Mouse (Mus musculus) CH12.LX (cell line): ENCODE measurements around the gene Gpx4.

Experiments
- CTCF ChIP-seq, 2 experiments: IDR thresholded peaks in 1 of 2; conservative IDR thresholded peaks in 1 of 2; 2 replicates each; pipeline ENCODE4 v1.5.1; 2011 to 2012; ENCODE audit warnings: low read depth in 2 of 2, low read length in 2 of 2, improper control_type of control experiment in 1 of 2, inconsistent platforms in 1 of 2, mild to moderate bottlenecking in 1 of 2, moderate library complexity in 1 of 2
- MXI1 ChIP-seq: IDR thresholded peaks from 2 replicates; pipeline ENCODE4 v1.6.1; 2011; ENCODE audit warnings: mild to moderate bottlenecking, low read depth, low read length, improper control_type of control experiment
- MYC ChIP-seq: IDR thresholded peaks from 2 replicates; pipeline ENCODE4 v1.6.1; 2011; ENCODE audit warnings: low read depth, mild to moderate bottlenecking, improper control_type of control experiment, low read length
- NELFE ChIP-seq: IDR thresholded peaks from 2 replicates; pipeline ENCODE4 v1.6.1; 2011; ENCODE audit warnings: low read depth, low read length, improper control_type of control experiment
- POLR2A ChIP-seq: IDR thresholded peaks from 2 replicates; pipeline ENCODE4 v1.6.1; 2011; ENCODE audit warnings: low read depth, mild to moderate bottlenecking, improper control_type of control experiment, low read length
- RCOR1 ChIP-seq: conservative IDR thresholded peaks from 2 replicates; pipeline ENCODE4 v1.6.1; 2012; ENCODE audit warnings: low read depth, mild to moderate bottlenecking, inconsistent platforms, low read length, improper control_type of control experiment
- UBTF ChIP-seq: IDR thresholded peaks from 2 replicates; pipeline ENCODE4 v1.6.1; 2012; ENCODE audit warnings: low read depth, mild to moderate bottlenecking, inconsistent platforms, low read length, improper control_type of control experiment, moderate library complexity
- USF1 ChIP-seq: IDR thresholded peaks from 2 replicates; pipeline ENCODE4 v1.6.1; 2014; ENCODE audit warnings: low read depth, mild to moderate bottlenecking, inconsistent platforms, low read length, improper control_type of control experiment
- ZKSCAN1 ChIP-seq: IDR thresholded peaks from 2 replicates; pipeline ENCODE4 v1.6.1; 2012; ENCODE audit warnings: low read depth, inconsistent platforms, low read length, improper control_type of control experiment, borderline replicate concordance

DNA sequence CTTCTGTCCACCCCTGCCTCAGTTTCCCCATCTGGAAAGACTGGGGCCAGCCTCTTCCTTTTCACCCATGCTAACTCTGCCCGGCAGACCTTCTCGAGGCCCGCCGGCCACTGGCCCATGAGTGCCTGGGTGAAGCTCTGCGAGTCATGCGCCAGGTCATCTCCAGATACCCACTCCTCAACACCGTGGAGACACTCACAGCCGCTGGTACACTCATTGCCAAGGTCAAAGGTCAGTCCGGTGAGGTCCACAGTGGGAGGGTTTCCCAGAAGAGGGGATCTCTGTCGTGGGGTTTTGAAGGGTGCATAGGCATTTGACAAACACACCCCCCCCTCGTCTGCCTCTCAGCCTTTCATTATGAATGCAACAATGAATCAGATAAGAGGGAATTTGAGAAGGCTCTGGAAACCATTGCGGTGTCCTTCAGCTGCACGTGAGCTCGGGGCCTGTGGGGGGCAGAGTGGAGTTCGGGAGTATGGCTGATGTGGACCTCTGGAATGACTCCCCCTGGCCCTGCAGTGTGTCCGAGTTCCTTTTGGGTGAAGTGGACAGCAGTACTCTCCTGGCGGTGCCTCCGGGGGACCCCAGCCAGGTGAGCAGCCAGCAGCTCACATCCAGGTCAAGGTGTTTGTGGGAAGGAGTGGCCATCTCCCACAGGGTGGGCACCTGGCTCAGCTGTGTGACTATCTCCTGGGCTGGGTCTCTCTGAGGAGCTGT is 26.2 kb upstream of the Gpx4 start:
- TF ChIP-seq CTCF (conservative IDR thresholded peaks at IDR 0.05 in 1 of 2, IDR thresholded peaks at IDR 0.05 in 1 of 2; ENCODE audit: low read depth in 2 of 2, low read length in 2 of 2) (peak in 1 of 2 experiments; percentile 9; a peak in 1 of 4 replicates), POLR2A (no peak), UBTF (no peak), NELFE (no peak), MYC (no peak), MXI1 (no peak), RCOR1 (no peak), USF1 (no peak), ZKSCAN1 (no peak)
